Mouse (Mus musculus): ENCODE data around the gene Ndufb2.

GRCm38 (mm10) chr6:39545474-39545873 is 46.9 kb upstream of the Ndufb2 start:
- no peak for TF ChIP-seq CTCF (IDR thresholded peaks at IDR 0.05; ENCODE audit: low read depth, low read length)
- no peak for TF ChIP-seq POLR2AphosphoS5 (IDR thresholded peaks at IDR 0.05; ENCODE audit: insufficient replicate concordance, low read depth, low read length)
- no peak for TF ChIP-seq GATA1 (IDR thresholded peaks at IDR 0.05; ENCODE audit: borderline replicate concordance, low read length)
- TF ChIP-seq TAL1 (conservative IDR thresholded peaks at IDR 0.05; ENCODE audit: low read depth, low read length) = no peak

Data from G1E (cell line).